Mouse (Mus musculus) lung, embryonic 14.5 days (tissue): ENCODE measurements around the gene Nudt1. TPM values are rescaled to one million over a fixed set of nuclear protein-coding genes. Genes with fewer than 3 reads are reported as not detected.

Source experiments
- ATAC-seq: fragments of 200-750 bp; cut with Nextera tagmentation; 2 replicates; pipeline ENCODE4 v1.8.0; 2017; ENCODE audit warnings: mild to moderate bottlenecking, moderate TSS enrichment, moderate library complexity; ENCODE audit not compliant: insufficient read depth
- DNase-seq: peaks from one replicate; pipeline ENCODE4 v3.0.0-alpha.2; 2015
- H3K27ac ChIP-seq: fragments of 300-500 bp; sonication (generic); 2 replicates; pipeline ENCODE4 v1.5.1; 2014; ENCODE audit warnings: low read depth, mild to moderate bottlenecking, moderate library complexity
- H3K27me3 ChIP-seq: fragments of 300-500 bp; sonication (generic); 2 replicates; pipeline ENCODE4 v1.6.1; 2014; ENCODE audit warnings: low read length, control low read depth; ENCODE audit not compliant: insufficient read depth
- H3K36me3 ChIP-seq: fragments of 300-500 bp; sonication (generic); 2 replicates; pipeline ENCODE4 v1.6.1; 2014; ENCODE audit warnings: control low read depth; ENCODE audit not compliant: insufficient read depth
- H3K4me1 ChIP-seq: fragments of 300-500 bp; sonication (generic); 2 replicates; pipeline ENCODE4 v1.6.1; 2014; ENCODE audit warnings: antibody characterized with exemption, control low read depth; ENCODE audit not compliant: insufficient read depth
- H3K4me2 ChIP-seq: fragments of 300-500 bp; sonication (generic); 2 replicates; pipeline ENCODE4 v1.6.1; 2014; ENCODE audit warnings: mild to moderate bottlenecking
- H3K4me3 ChIP-seq: fragments of 300-500 bp; sonication (generic); 2 replicates; pipeline ENCODE4 v1.5.1; 2014; ENCODE audit warnings: low read depth, low read length
- H3K9ac ChIP-seq: fragments of 300-500 bp; sonication (generic); 2 replicates; pipeline ENCODE4 v1.6.1; 2014
- H3K9me3 ChIP-seq: fragments of 300-500 bp; sonication (generic); 2 replicates; pipeline ENCODE4 v1.6.1; 2016; ENCODE audit warnings: low read depth, low read length, control low read depth
- CTCF ChIP-seq: IDR thresholded peaks from 2 replicates; pipeline ENCODE4 v1.5.1; 2016; ENCODE audit warnings: antibody characterized with exemption, low read depth
- WGBS: fragments of 180-500 bp; shearing (Covaris S2); extraction: QIAGEN DNeasy Blood & Tissue Kit; methylation state at CpG from one replicate; pipeline ENCODE4 v1.1.7; 2014; 5-methylcytosine and 5-hydroxymethylcytosine counted together
- polyA plus RNA-seq: library from polyadenylated mRNA; unstranded; fragments of >200 nt; fragmentation: Nextera tagmentation; extraction: Ambion mirVana; gene quantifications from 2 replicates; pipeline ENCODE4 v1.2.1, GENCODE M21; 2014

Nudt1 gene
- polyA plus RNA-seq, 1 experiment from 2014 or later, result 47.5 TPM

DNA sequence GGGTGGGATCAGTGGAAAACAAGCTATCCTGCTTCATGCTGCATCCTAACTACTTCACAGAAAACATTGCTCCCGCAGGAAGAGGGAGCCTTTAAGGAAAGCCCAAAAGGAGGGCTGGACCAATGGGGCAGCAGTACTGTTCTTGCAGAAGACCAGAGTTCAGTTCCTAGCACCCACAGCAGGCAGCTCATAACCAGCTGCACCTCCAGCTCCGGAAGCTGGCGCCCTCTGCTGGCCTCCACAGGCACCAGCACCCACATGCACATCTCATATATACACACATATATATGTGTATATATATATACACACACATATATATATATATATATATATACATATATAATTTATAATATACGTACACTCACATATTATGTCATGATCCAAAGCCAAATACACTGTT, 17.3 kb downstream of the Nudt1 start:
- Histone ChIP-seq H3K27ac (no peak overlapping the region), H3K9me3 (no peaks in the 10 kb centered on the region; the same call in 1 of the 2 replicates), H3K4me2 (no peak overlapping the region), H3K36me3 (peaks cover 42% of the 10 kb centered on the region), H3K9ac (no peak overlapping the region), H3K4me1 (no peaks in the 10 kb centered on the region), H3K27me3 (no peaks in the 10 kb centered on the region), H3K4me3 (no peak overlapping the region)
- peak; percentile 34 for TF ChIP-seq CTCF
- WGBS, result 95% methylated on average over 4 of the region's 4 CpGs
- no peak for DNase-seq
- ATAC-seq, result no peak

DNA sequence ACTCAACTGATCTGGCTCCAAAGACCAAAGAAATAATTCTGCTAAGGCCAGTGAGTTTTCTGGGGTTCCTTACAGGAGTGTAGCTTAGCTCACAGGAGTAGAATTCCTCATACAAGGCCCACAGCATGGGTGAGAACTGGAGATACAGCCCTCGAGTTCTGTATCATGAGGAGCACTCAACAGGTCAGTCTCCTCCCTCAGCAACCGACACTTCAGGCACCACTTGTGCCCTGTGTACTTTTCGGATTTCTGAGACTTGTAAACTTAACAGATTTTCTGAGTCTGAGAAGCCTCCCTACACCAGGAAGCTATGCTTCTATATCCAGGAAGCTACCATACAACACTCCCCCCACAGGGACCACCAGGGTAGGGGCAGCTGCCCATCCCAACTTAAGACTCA, 18.4 kb downstream of the Nudt1 start:
- 64% methylated on average over 3 of the region's 3 CpGs for WGBS
- H3K27ac ChIP-seq, result no peak overlapping the region

DNA sequence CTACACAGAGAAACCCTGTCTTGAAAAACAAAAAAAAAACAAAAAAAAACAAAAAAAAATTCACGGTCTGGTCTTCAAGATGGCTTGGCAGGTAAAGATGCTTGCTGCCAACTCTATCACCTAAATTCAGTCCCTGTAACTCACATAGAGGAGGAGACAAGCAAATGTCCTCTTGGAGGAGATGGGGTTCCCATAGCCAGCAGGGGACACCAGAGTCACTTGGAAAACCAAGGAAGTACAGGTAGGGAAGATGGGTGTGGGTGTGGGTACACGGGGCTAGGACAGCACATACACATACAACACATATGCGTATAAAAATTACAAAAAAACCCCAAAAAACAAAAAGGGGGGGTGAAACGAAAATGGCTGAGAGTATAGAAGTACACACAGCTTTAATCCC, 21.4 kb downstream of the Nudt1 start:
- 78% methylated on average over 4 of the region's 4 CpGs for WGBS
- Histone ChIP-seq H3K27ac (no peak overlapping the region), H3K4me1 (no peaks in the 10 kb centered on the region), H3K9me3 (no peaks in the 10 kb centered on the region; the same call in 1 of the 2 replicates), H3K4me2 (no peak overlapping the region), H3K4me3 (no peak overlapping the region), H3K27me3 (no peaks in the 10 kb centered on the region), H3K9ac (no peak overlapping the region), H3K36me3 (peaks cover 48% of the 10 kb centered on the region)
- DNase-seq (no peak), ATAC-seq (no peak)
- TF ChIP-seq CTCF, result peak; percentile 22

More for the DNA sequence above, 18.4 kb downstream of the Nudt1 start:
- Histone ChIP-seq H3K4me3 (no peak overlapping the region), H3K27me3 (no peaks in the 10 kb centered on the region), H3K36me3 (peaks cover 51% of the 10 kb centered on the region), H3K4me2 (no peak overlapping the region), H3K9ac (no peak overlapping the region), H3K4me1 (no peaks in the 10 kb centered on the region), H3K9me3 (no peaks in the 10 kb centered on the region; the same call in 1 of the 2 replicates)
- ATAC-seq (no peak), DNase-seq (no peak)
- TF ChIP-seq CTCF, result no peak

DNA sequence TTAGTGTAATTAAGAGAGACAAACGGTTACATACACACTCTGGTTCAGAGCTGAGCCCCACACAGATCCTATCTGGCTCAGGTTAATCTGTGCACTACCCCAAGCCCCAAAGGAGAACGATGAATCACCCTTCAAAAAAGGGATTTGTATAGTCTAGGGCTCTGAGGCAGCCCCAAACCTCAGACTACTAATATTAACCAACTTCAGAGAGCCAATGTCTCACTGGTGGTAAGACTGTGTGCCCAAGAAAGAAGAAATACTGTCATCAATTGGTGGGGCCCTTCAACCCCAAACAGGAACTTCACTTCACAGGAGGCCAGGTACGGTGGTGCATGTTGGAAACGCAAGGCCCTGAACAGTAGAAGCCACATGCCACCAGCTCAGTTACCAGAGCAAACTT, 23.8 kb downstream of the Nudt1 start:
- H3K27ac ChIP-seq, result no peak overlapping the region
- H3K9me3 ChIP-seq, result no peaks in the 10 kb centered on the region
- no peaks in the 10 kb centered on the region for H3K27me3 ChIP-seq
- no peak overlapping the region for H3K4me2 ChIP-seq
- 86% methylated on average over 4 of the region's 4 CpGs for WGBS
- peaks cover 35% of the 10 kb centered on the region; the same call in 1 of the 2 replicates for H3K36me3 ChIP-seq
- ATAC-seq, result no peak
- no peak for TF ChIP-seq CTCF
- H3K4me1 ChIP-seq, result no peaks in the 10 kb centered on the region
- no peak overlapping the region for H3K4me3 ChIP-seq
- no peak for DNase-seq
- H3K9ac ChIP-seq, result no peak overlapping the region

DNA sequence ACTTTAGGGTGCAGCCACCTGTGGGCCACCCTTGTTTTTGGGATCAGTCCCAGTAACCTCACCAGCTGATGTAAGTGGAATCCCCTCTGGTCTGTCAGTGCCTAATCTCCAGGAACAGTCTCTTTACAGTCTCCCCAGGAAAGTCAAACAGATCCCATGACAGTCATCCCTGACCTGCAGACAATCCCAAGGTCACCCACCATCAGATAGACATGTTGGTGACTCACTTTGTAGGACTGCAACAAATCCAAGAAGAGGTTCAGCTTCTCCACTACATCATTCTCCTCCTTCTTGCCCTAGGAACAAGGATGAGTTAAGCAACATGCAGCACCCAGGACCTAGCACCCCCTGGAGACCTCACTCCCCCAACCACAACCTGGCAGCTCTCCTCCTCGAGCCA, 24.6 kb downstream of the Nudt1 start:
- Histone ChIP-seq H3K9me3 (no peaks in the 10 kb centered on the region), H3K4me2 (no peak overlapping the region), H3K9ac (no peak overlapping the region), H3K27me3 (no peaks in the 10 kb centered on the region), H3K4me3 (no peak overlapping the region), H3K27ac (no peak overlapping the region), H3K4me1 (no peaks in the 10 kb centered on the region), H3K36me3 (peaks cover 27% of the 10 kb centered on the region)
- 75% methylated on average over 1 of the region's 1 CpGs for WGBS
- DNase-seq (no peak), ATAC-seq (no peak)
- TF ChIP-seq CTCF, result no peak

DNA sequence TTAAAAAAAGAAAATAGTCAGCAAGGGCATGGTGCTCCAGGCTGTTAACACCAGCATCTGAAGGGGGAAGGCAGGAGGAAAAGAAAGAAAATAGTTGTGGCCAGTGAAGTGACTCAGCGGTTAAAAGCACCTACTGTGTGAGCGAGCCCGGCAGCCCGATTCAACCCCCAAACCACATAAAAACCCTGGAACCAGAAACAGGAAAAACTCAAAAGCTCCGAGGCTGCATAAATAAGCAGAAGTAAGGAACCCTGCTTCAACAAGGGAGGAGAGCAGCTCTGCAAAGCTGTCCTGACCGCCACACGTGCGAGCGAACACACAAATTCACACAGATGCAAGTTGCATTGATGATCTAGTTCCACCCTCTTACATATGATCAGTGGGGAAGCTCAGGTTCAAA, 28.4 kb downstream of the Nudt1 start:
- Histone ChIP-seq H3K4me1 (no peaks in the 10 kb centered on the region), H3K9ac (no peak overlapping the region), H3K27ac (no peak overlapping the region), H3K27me3 (no peaks in the 10 kb centered on the region), H3K36me3 (peaks cover 44% of the 10 kb centered on the region), H3K4me2 (no peak overlapping the region), H3K9me3 (no peaks in the 10 kb centered on the region), H3K4me3 (no peak overlapping the region)
- WGBS, result 94% methylated on average over 9 of the region's 9 CpGs
- DNase-seq (no peak), ATAC-seq (no peak)
- TF ChIP-seq CTCF, result no peak

DNA sequence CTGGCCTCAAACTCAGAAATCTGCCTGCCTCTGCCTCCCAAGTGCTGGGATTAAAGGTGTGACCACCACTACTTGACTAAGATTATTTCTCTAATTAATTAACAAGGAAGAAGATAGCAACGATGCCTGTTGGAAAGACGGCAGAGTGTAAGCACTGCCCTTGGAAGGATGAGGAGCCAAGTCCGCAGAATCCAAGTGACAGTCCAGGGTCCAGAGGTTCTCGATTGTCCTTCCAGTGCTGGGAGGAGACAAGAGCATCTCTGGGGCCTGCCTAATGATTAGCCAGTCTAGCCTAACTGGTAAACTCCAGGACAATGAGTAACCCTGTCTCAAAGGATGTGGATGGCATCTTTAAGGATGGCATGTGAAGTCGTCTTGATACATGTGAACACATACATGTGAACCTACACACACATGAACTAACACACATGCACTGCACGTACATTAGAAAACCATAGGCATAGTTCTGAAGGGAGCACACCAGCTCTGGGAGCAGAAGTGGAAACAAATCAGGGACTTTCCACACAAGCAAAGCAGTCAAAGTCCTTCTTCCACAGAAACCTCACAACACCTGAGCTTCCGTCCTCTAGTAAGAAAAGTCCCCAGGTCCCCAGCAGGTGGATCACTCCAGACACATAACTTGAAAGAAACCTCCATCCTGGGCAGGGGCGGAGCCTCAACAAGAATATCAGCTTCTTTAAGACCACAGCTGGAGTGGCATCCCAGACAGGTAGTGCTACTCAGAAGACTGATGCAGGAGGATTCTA, 29.5 kb downstream of the Nudt1 start:
- Histone ChIP-seq H3K4me1 (no peaks in the 10 kb centered on the region), H3K9me3 (no peaks in the 10 kb centered on the region), H3K4me2 (no peak overlapping the region), H3K36me3 (peaks cover 48% of the 10 kb centered on the region), H3K9ac (no peak overlapping the region), H3K27ac (no peak overlapping the region), H3K27me3 (no peaks in the 10 kb centered on the region), H3K4me3 (no peak overlapping the region)
- ATAC-seq (no peak), DNase-seq (no peak)
- 91% methylated on average over 8 of the region's 8 CpGs for WGBS
- TF ChIP-seq CTCF, result no peak
